ENCODE assay signal across 8 mouse cellular contexts in genomic region chr7:24507726-24508114, GRCm38 (mm10). TPM values are rescaled to one million over a fixed set of nuclear protein-coding genes. Genes with fewer than 3 reads are reported as not detected.
DNase-seq lines count a peak whose midpoint lies in the region; ATAC-seq lines count a peak whose summit lies in the region.

No protein-coding gene starts in this region.

- H3K9ac ChIP-seq in kidney, embryonic 15.5 days = peak overlapping the region; percentile 96
- peak overlapping the region; percentile 93 for H3K9ac ChIP-seq in embryonic facial prominence, embryonic 12.5 days
- peak overlapping the region; percentile 97 for H3K9ac ChIP-seq in intestine, embryonic 14.5 days (ENCODE audit: low read length)
- H3K9ac ChIP-seq in midbrain, embryonic 14.5 days (replicated peaks; ENCODE audit: low read length) = peak overlapping the region; percentile 91

- 1% methylated on average over 20 of the region's 20 CpGs for WGBS in kidney, embryonic 15.5 days
- 2% methylated on average over 20 of the region's 20 CpGs for WGBS in embryonic facial prominence, embryonic 12.5 days
- WGBS in intestine, embryonic 14.5 days = under 1% methylated on average over 20 of the region's 20 CpGs
- 1% methylated on average over 20 of the region's 20 CpGs for WGBS in midbrain, embryonic 14.5 days

- peak; percentile 6; the same call in 1 of the 2 replicates for ATAC-seq in kidney, embryonic 15.5 days (replicated peaks; ENCODE audit: low FRiP score)
- no peak; the same call in 1 of the 2 replicates for ATAC-seq in embryonic facial prominence, embryonic 12.5 days (ENCODE audit: insufficient number of reproducible peaks, insufficient read depth, low FRiP score, low TSS enrichment)
- ATAC-seq in intestine, embryonic 14.5 days (replicated peaks; ENCODE audit: low FRiP score, low TSS enrichment, low read depth) = 0 out of 2 replicates have a peak, but pooled peaks have one; percentile 0
- peak; percentile 19 for ATAC-seq in midbrain, embryonic 14.5 days (ENCODE audit: low FRiP score, low TSS enrichment)

- no peak for DNase-seq in kidney, postnatal 10 days
- DNase-seq in intestine, embryonic 14.5 days (ENCODE audit: low spot score) = no peak
- no peak for DNase-seq in midbrain, embryonic 14.5 days
- no peak for DNase-seq in MN1 (ENCODE audit: low spot score)
- no peak for DNase-seq in frontal cortex, postnatal 36 days (ENCODE audit: low spot score in 2 of 2)
- DNase-seq in testis, postnatal 10 days (ENCODE audit: low spot score) = no peak

- H3K4me3 ChIP-seq in kidney, embryonic 15.5 days (replicated peaks) = peak overlapping the region; percentile 67
- peak overlapping the region; percentile 69 for H3K4me3 ChIP-seq in embryonic facial prominence, embryonic 12.5 days
- peak overlapping the region; percentile 76 for H3K4me3 ChIP-seq in intestine, embryonic 14.5 days (ENCODE audit: low read depth, low read length)
- H3K4me3 ChIP-seq in midbrain, embryonic 14.5 days (replicated peaks; ENCODE audit: low read depth, low read length) = peak overlapping the region; percentile 63

- H3K4me1 ChIP-seq in kidney, embryonic 15.5 days = peaks cover 39% of the 10 kb centered on the region
- H3K4me1 ChIP-seq in embryonic facial prominence, embryonic 12.5 days = peaks cover 25% of the 10 kb centered on the region
- peaks cover 16% of the 10 kb centered on the region for H3K4me1 ChIP-seq in intestine, embryonic 14.5 days (replicated peaks; ENCODE audit: control insufficient read depth, insufficient read depth, low read length)
- H3K4me1 ChIP-seq in midbrain, embryonic 14.5 days (ENCODE audit: control insufficient read depth, insufficient read depth, low read length) = peaks cover 53% of the 10 kb centered on the region

- peaks cover 3% of the 10 kb centered on the region; the same call in 1 of the 2 replicates for H3K27me3 ChIP-seq in kidney, embryonic 15.5 days
- 0 out of 2 replicates have a peak, but pooled peaks cover 8% of the 10 kb centered on the region for H3K27me3 ChIP-seq in embryonic facial prominence, embryonic 12.5 days
- H3K27me3 ChIP-seq in intestine, embryonic 14.5 days (replicated peaks; ENCODE audit: control insufficient read depth, insufficient read depth, low read length) = no peaks in the 10 kb centered on the region
- no peaks in the 10 kb centered on the region for H3K27me3 ChIP-seq in midbrain, embryonic 14.5 days (ENCODE audit: control insufficient read depth, insufficient read depth, low read length)

- H3K4me2 ChIP-seq in kidney, embryonic 15.5 days = peak overlapping the region; percentile 71
- H3K4me2 ChIP-seq in embryonic facial prominence, embryonic 12.5 days (replicated peaks) = peak overlapping the region; percentile 78
- peak overlapping the region; percentile 59 for H3K4me2 ChIP-seq in intestine, embryonic 14.5 days (ENCODE audit: low read length)
- H3K4me2 ChIP-seq in midbrain, embryonic 14.5 days (ENCODE audit: low read length) = peak overlapping the region; percentile 75

- H3K9me3 ChIP-seq in kidney, embryonic 15.5 days (replicated peaks) = no peaks in the 10 kb centered on the region
- no peaks in the 10 kb centered on the region for H3K9me3 ChIP-seq in embryonic facial prominence, embryonic 12.5 days
- H3K9me3 ChIP-seq in intestine, embryonic 14.5 days (ENCODE audit: control insufficient read depth, low read length) = no peaks in the 10 kb centered on the region
- no peaks in the 10 kb centered on the region for H3K9me3 ChIP-seq in midbrain, embryonic 14.5 days (ENCODE audit: control insufficient read depth, low read length)

- peak overlapping the region; percentile 98 for H3K27ac ChIP-seq in kidney, embryonic 15.5 days
- peak overlapping the region; percentile 99 for H3K27ac ChIP-seq in embryonic facial prominence, embryonic 12.5 days
- H3K27ac ChIP-seq in intestine, embryonic 14.5 days (ENCODE audit: low read depth) = peak overlapping the region; percentile 100
- peak overlapping the region; percentile 100 for H3K27ac ChIP-seq in midbrain, embryonic 14.5 days (replicated peaks; ENCODE audit: low read depth, low read length)

- H3K36me3 ChIP-seq in kidney, embryonic 15.5 days = peaks cover 14% of the 10 kb centered on the region
- H3K36me3 ChIP-seq in embryonic facial prominence, embryonic 12.5 days = peaks cover 21% of the 10 kb centered on the region
- H3K36me3 ChIP-seq in intestine, embryonic 14.5 days (ENCODE audit: control insufficient read depth, insufficient read depth, low read length) = 0 out of 2 replicates have a peak, but pooled peaks cover 7% of the 10 kb centered on the region
- peaks cover 37% of the 10 kb centered on the region for H3K36me3 ChIP-seq in midbrain, embryonic 14.5 days (ENCODE audit: control insufficient read depth, insufficient read depth, low read length)

RNA-seq across cellular contexts. Expression of gene Zfp428, which starts 0.9 kb away (rescaled TPM):
- polyA plus RNA-seq in kidney, embryonic 15.5 days (2015; fragmentation: Nextera tagmentation; extraction: Ambion mirVana) = 61.6 and 66.6 TPM in 2 replicates
- 100 and 113 TPM in 2 replicates for polyA plus RNA-seq in embryonic facial prominence, embryonic 12.5 days (2016; fragmentation: Nextera tagmentation; extraction: Ambion mirVana)
- 30.3 and 33.7 TPM in 2 replicates for polyA plus RNA-seq in intestine, embryonic 14.5 days (2014; fragmentation: Nextera tagmentation; extraction: Ambion mirVana)
- 216 and 303 TPM in 2 replicates for polyA plus RNA-seq in midbrain, embryonic 14.5 days (2014; fragmentation: Nextera tagmentation; extraction: Ambion mirVana)

RNA-seq across cellular contexts. Expression of gene AC161166.1, which starts 4.5 kb away (rescaled TPM):
- polyA plus RNA-seq in kidney, embryonic 15.5 days (2015; fragmentation: Nextera tagmentation; extraction: Ambion mirVana) = 0.48 and 0.68 TPM in 2 replicates
- polyA plus RNA-seq in embryonic facial prominence, embryonic 12.5 days (2016; fragmentation: Nextera tagmentation; extraction: Ambion mirVana) = 1.3 and 1.4 TPM in 2 replicates
- 0.40 and 0.46 TPM in 2 replicates for polyA plus RNA-seq in intestine, embryonic 14.5 days (2014; fragmentation: Nextera tagmentation; extraction: Ambion mirVana)
- 0.93 and 1.8 TPM in 2 replicates for polyA plus RNA-seq in midbrain, embryonic 14.5 days (2014; fragmentation: Nextera tagmentation; extraction: Ambion mirVana)

RNA-seq across cellular contexts. Expression of gene Irgq, which starts 22.8 kb away (rescaled TPM):
- polyA plus RNA-seq in kidney, embryonic 15.5 days (2015; fragmentation: Nextera tagmentation; extraction: Ambion mirVana) = 7.4 and 8.3 TPM in 2 replicates
- polyA plus RNA-seq in embryonic facial prominence, embryonic 12.5 days (2016; fragmentation: Nextera tagmentation; extraction: Ambion mirVana) = 17.6 and 18.0 TPM in 2 replicates
- 6.3 and 7.3 TPM in 2 replicates for polyA plus RNA-seq in intestine, embryonic 14.5 days (2014; fragmentation: Nextera tagmentation; extraction: Ambion mirVana)
- polyA plus RNA-seq in midbrain, embryonic 14.5 days (2014; fragmentation: Nextera tagmentation; extraction: Ambion mirVana) = 24.6 and 30.3 TPM in 2 replicates

RNA-seq across cellular contexts. Expression of gene Cadm4, which starts 25.9 kb away (rescaled TPM):
- polyA plus RNA-seq in kidney, embryonic 15.5 days (2015; fragmentation: Nextera tagmentation; extraction: Ambion mirVana) = 6.8 and 7.3 TPM in 2 replicates
- 7.6 and 10.7 TPM in 2 replicates for polyA plus RNA-seq in embryonic facial prominence, embryonic 12.5 days (2016; fragmentation: Nextera tagmentation; extraction: Ambion mirVana)
- 0.64 and 1.7 TPM in 2 replicates for polyA plus RNA-seq in intestine, embryonic 14.5 days (2014; fragmentation: Nextera tagmentation; extraction: Ambion mirVana)
- 26.2 and 63.4 TPM in 2 replicates for polyA plus RNA-seq in midbrain, embryonic 14.5 days (2014; fragmentation: Nextera tagmentation; extraction: Ambion mirVana)

RNA-seq across cellular contexts. Expression of gene Pinlyp, which starts 38.2 kb away (rescaled TPM):
- polyA plus RNA-seq in kidney, embryonic 15.5 days (2015; fragmentation: Nextera tagmentation; extraction: Ambion mirVana) = 0.31 and 0.33 TPM in 2 replicates
- polyA plus RNA-seq in embryonic facial prominence, embryonic 12.5 days (2016; fragmentation: Nextera tagmentation; extraction: Ambion mirVana) = not detected in 2 replicates
- not detected in 2 replicates for polyA plus RNA-seq in intestine, embryonic 14.5 days (2014; fragmentation: Nextera tagmentation; extraction: Ambion mirVana)
- polyA plus RNA-seq in midbrain, embryonic 14.5 days (2014; fragmentation: Nextera tagmentation; extraction: Ambion mirVana) = not detected in 2 replicates
